Mouse (Mus musculus): ENCODE results near the gene Etl4.

- TF ChIP-seq CTCF (IDR thresholded peaks at IDR 0.05; ENCODE audit: low read depth, low read length) (no peak), POLR2A (IDR thresholded peaks at IDR 0.05; ENCODE audit: extremely low read depth, insufficient read depth, low read length) (no peak)
Observed at GRCm38 (mm10) chr2:20518506-20518905, 608.9 kb downstream of the Etl4 start.
